Mouse (Mus musculus) heart, embryonic 16.5 days (tissue): ENCODE measurements around the gene Ppp1r14b. TPM values are rescaled to one million over a fixed set of nuclear protein-coding genes. Genes with fewer than 3 reads are reported as not detected.

Source experiments
- ATAC-seq: fragments of 200-750 bp; cut with Nextera tagmentation; replicated peaks from 2 replicates; pipeline ENCODE4 v1.8.0; 2017; ENCODE audit warnings: moderate number of reproducible peaks; ENCODE audit not compliant: insufficient read depth, low FRiP score; ENCODE audit errors: extremely low read depth
- H3K27ac ChIP-seq: fragments of 300-500 bp; sonication (generic); 2 replicates; pipeline ENCODE4 v1.5.1; 2014; ENCODE audit warnings: mild to moderate bottlenecking, low read length, control low read depth, moderate library complexity
- H3K27me3 ChIP-seq: fragments of 300-500 bp; sonication (generic); 2 replicates; pipeline ENCODE4 v1.6.1; 2014; ENCODE audit warnings: low read length, mixed read lengths; ENCODE audit not compliant: control insufficient read depth, insufficient read depth
- H3K36me3 ChIP-seq: fragments of 300-500 bp; sonication (generic); 2 replicates; pipeline ENCODE4 v1.6.1; 2014; ENCODE audit not compliant: control insufficient read depth, insufficient read depth
- H3K4me1 ChIP-seq: fragments of 300-500 bp; sonication (generic); 2 replicates; pipeline ENCODE4 v1.6.1; 2014; ENCODE audit warnings: low read length, mixed read lengths; ENCODE audit not compliant: control insufficient read depth, insufficient read depth
- H3K4me2 ChIP-seq: fragments of 300-500 bp; sonication (generic); 2 replicates; pipeline ENCODE4 v1.6.1; 2014; ENCODE audit warnings: low read depth, mild to moderate bottlenecking, control low read depth, low read length
- H3K4me3 ChIP-seq: fragments of 300-500 bp; sonication (generic); 2 replicates; pipeline ENCODE4 v1.5.1; 2014; ENCODE audit warnings: mild to moderate bottlenecking, control low read depth, low read length
- H3K9ac ChIP-seq: fragments of 300-500 bp; sonication (generic); 2 replicates; pipeline ENCODE4 v1.6.1; 2014; ENCODE audit warnings: low read length, control low read depth
- H3K9me3 ChIP-seq: fragments of 300-500 bp; sonication (generic); replicated peaks from 2 replicates; pipeline ENCODE4 v1.6.1; 2016; ENCODE audit warnings: low read length; ENCODE audit not compliant: control insufficient read depth
- WGBS: fragments of 180-500 bp; shearing (Covaris S2); extraction: QIAGEN DNeasy Blood & Tissue Kit; methylation state at CpG from one replicate; pipeline ENCODE4 v1.1.7; 2014; 5-methylcytosine and 5-hydroxymethylcytosine counted together
- polyA plus RNA-seq: library from polyadenylated mRNA; unstranded; fragments of >200 nt; fragmentation: Nextera tagmentation; extraction: Ambion mirVana; gene quantifications from 2 replicates; pipeline ENCODE4 v1.2.1, GENCODE M21; 2015

Ppp1r14b gene
- polyA plus RNA-seq, 1 experiment from 2014 or later, result 68.9 TPM

- under 1% methylated on average over 27 of the region's 27 CpGs for WGBS
Measured at GRCm38 (mm10) chr19:6942249-6942691, 32.5 kb upstream of the Ppp1r14b start, which contains the start of gene Gpr137. Gene Gpr137 (minus strand): TSS chr19:6942480.

GRCm38 (mm10) chr19:6942764-6943163 is 32.0 kb upstream of the Ppp1r14b start:
- Histone ChIP-seq H3K27ac (peak overlapping the region; percentile 98), H3K27me3 (no peaks in the 10 kb centered on the region), H3K36me3 (0 out of 2 replicates have a peak, but pooled peaks cover 2% of the 10 kb centered on the region), H3K9me3 (no peaks in the 10 kb centered on the region), H3K4me1 (peaks cover 18% of the 10 kb centered on the region), H3K4me3 (peak overlapping the region; percentile 85), H3K4me2 (peak overlapping the region; percentile 91), H3K9ac (peak overlapping the region; percentile 95)
- ATAC-seq, result no peak
- 29% methylated on average over 5 of the region's 5 CpGs for WGBS

More at GRCm38 (mm10) chr19:6942249-6942691, 32.5 kb upstream of the Ppp1r14b start, which contains the start of gene Gpr137:
- Histone ChIP-seq H3K9me3 (no peaks in the 10 kb centered on the region), H3K9ac (peak within 1 kb of the TSS; percentile 95), H3K4me2 (peak within 1 kb of the TSS; percentile 91), H3K27ac (peak within 1 kb of the TSS; percentile 98), H3K4me1 (peaks cover 18% of the 10 kb centered on the region), H3K27me3 (no peaks in the 10 kb centered on the region), H3K4me3 (peak within 1 kb of the TSS; percentile 85), H3K36me3 (0 out of 2 replicates have a peak, but pooled peaks cover 2% of the 10 kb centered on the region)
- peak; percentile 90 for ATAC-seq

GRCm38 (mm10) chr19:6943709-6944108 is 31.1 kb upstream of the Ppp1r14b start:
- no peak overlapping the region for H3K4me3 ChIP-seq
- no peak for ATAC-seq
- 0 out of 2 replicates have a peak, but pooled peaks cover 2% of the 10 kb centered on the region for H3K36me3 ChIP-seq
- H3K4me1 ChIP-seq, result peaks cover 18% of the 10 kb centered on the region
- 89% methylated on average over 6 of the region's 6 CpGs for WGBS
- H3K27me3 ChIP-seq, result no peaks in the 10 kb centered on the region
- H3K9ac ChIP-seq, result no peak overlapping the region
- H3K9me3 ChIP-seq, result no peaks in the 10 kb centered on the region
- H3K27ac ChIP-seq, result no peak overlapping the region
- no peak overlapping the region for H3K4me2 ChIP-seq

GRCm38 (mm10) chr19:6947742-6948141 is 27.0 kb upstream of the Ppp1r14b start:
- Histone ChIP-seq H3K27ac (no peak overlapping the region), H3K27me3 (no peaks in the 10 kb centered on the region), H3K9ac (no peak overlapping the region), H3K4me3 (no peak overlapping the region), H3K36me3 (0 out of 2 replicates have a peak, but pooled peaks cover 2% of the 10 kb centered on the region), H3K4me1 (peaks cover 17% of the 10 kb centered on the region), H3K4me2 (no peak overlapping the region), H3K9me3 (no peaks in the 10 kb centered on the region)
- 58% methylated on average over 4 of the region's 4 CpGs for WGBS
- no peak for ATAC-seq

GRCm38 (mm10) chr19:6948186-6948585 is 26.6 kb upstream of the Ppp1r14b start:
- Histone ChIP-seq H3K27ac (no peak overlapping the region), H3K9me3 (no peaks in the 10 kb centered on the region), H3K4me1 (peaks cover 17% of the 10 kb centered on the region), H3K4me3 (no peak overlapping the region), H3K4me2 (no peak overlapping the region), H3K9ac (no peak overlapping the region), H3K27me3 (no peaks in the 10 kb centered on the region), H3K36me3 (0 out of 2 replicates have a peak, but pooled peaks cover 2% of the 10 kb centered on the region)
- WGBS, result 77% methylated on average over 4 of the region's 4 CpGs
- no peak for ATAC-seq

- Histone ChIP-seq H3K4me3 (no peak overlapping the region), H3K4me2 (no peak overlapping the region), H3K4me1 (peaks cover 27% of the 10 kb centered on the region), H3K27ac (no peak overlapping the region), H3K9me3 (no peaks in the 10 kb centered on the region), H3K9ac (no peak overlapping the region), H3K27me3 (no peaks in the 10 kb centered on the region), H3K36me3 (0 out of 2 replicates have a peak, but pooled peaks cover 2% of the 10 kb centered on the region)
- ATAC-seq, result no peak
- 85% methylated on average over 5 of the region's 5 CpGs for WGBS
Measured at GRCm38 (mm10) chr19:6949532-6949931, 25.2 kb upstream of the Ppp1r14b start.

GRCm38 (mm10) chr19:6949951-6950350 is 24.8 kb upstream of the Ppp1r14b start:
- H3K4me3 ChIP-seq, result peak overlapping the region; percentile 86
- H3K9ac ChIP-seq, result peak overlapping the region; percentile 89
- H3K4me1 ChIP-seq, result peaks cover 31% of the 10 kb centered on the region
- H3K9me3 ChIP-seq, result no peaks in the 10 kb centered on the region
- H3K27me3 ChIP-seq, result no peaks in the 10 kb centered on the region
- 0 out of 2 replicates have a peak, but pooled peaks cover 4% of the 10 kb centered on the region for H3K36me3 ChIP-seq
- ATAC-seq, result no peak
- no peak overlapping the region; the same call in 1 of the 2 replicates for H3K27ac ChIP-seq
- 56% methylated on average over 5 of the region's 5 CpGs for WGBS
- peak overlapping the region; percentile 85 for H3K4me2 ChIP-seq

- Histone ChIP-seq H3K4me3 (peak overlapping the region; percentile 86), H3K36me3 (peaks cover 9% of the 10 kb centered on the region; the same call in 1 of the 2 replicates), H3K9me3 (no peaks in the 10 kb centered on the region), H3K9ac (peak overlapping the region; percentile 89), H3K4me2 (peak overlapping the region; percentile 85), H3K4me1 (peaks cover 37% of the 10 kb centered on the region), H3K27ac (peak overlapping the region; percentile 100), H3K27me3 (no peaks in the 10 kb centered on the region)
- under 1% methylated on average over 28 of the region's 28 CpGs for WGBS
- ATAC-seq, result peak; percentile 17; the same call in 1 of the 2 replicates
Measured at GRCm38 (mm10) chr19:6950613-6951153, 24.1 kb upstream of the Ppp1r14b start.

GRCm38 (mm10) chr19:6951381-6951968 is 23.3 kb upstream of the Ppp1r14b start:
- Histone ChIP-seq H3K9ac (peak overlapping the region; percentile 89), H3K4me3 (peak overlapping the region; percentile 86), H3K9me3 (no peaks in the 10 kb centered on the region), H3K36me3 (peaks cover 9% of the 10 kb centered on the region; the same call in 1 of the 2 replicates), H3K4me1 (peaks cover 41% of the 10 kb centered on the region), H3K27me3 (no peaks in the 10 kb centered on the region), H3K4me2 (peak overlapping the region; percentile 85), H3K27ac (peak overlapping the region; percentile 100)
- peak; percentile 79 for ATAC-seq
- WGBS, result under 1% methylated on average over 35 of the region's 35 CpGs
